Mouse (Mus musculus): ENCODE results near the gene Gpnmb. TPM values are rescaled to one million over a fixed set of nuclear protein-coding genes. Genes with fewer than 3 reads are reported as not detected.

Gene Gpnmb
- polyA plus RNA-seq, 1 experiment, result 0.88 TPM

DNA sequence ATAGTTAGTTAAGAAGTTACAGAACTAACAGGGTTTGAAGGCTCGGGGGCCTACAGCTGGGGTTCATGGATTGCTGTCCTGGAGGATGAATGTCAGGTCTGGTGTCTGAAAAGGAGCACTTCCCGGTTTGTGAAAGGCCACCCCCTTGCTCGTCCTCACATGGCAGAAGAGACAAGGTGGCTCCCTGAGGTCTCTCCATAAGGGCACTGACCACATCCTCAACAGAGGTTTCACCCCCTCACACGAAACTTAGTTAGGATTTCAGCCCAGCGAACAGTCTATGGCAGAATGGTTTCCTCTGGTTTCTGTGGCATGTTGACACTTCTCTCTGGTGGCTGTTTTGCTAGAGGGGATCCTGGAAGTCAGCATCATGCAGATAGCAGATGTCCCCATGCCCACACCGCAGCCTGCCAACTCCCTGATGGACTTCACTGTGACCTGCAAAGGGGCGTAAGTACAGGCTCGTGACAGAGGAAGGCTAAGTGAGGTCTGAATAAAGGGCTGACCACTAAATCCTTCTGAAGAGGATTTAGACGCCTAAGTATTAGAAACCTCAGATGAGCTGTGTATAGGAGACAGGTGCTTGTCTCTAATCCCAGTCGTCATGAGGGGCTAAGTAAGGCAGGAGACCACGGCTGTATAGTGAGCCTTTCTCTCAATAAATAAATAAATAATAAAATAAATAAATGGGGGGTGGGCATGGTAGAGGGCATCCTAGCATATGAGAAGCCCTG lies 14.5 kb downstream of the Gpnmb start:
- H3K79me3 ChIP-seq (ENCODE audit: low read depth), result no peaks in the 10 kb centered on the region
- H3K36me3 ChIP-seq (ENCODE audit: control insufficient read depth, insufficient read depth), result no peaks in the 10 kb centered on the region
- no peaks in the 10 kb centered on the region for H3K79me2 ChIP-seq (ENCODE audit: control insufficient read depth, insufficient read depth)
- peaks cover 4% of the 10 kb centered on the region for H3K27me3 ChIP-seq (ENCODE audit: control insufficient read depth, insufficient read depth, insufficient read length)
- H3ac ChIP-seq (ENCODE audit: control insufficient read depth, insufficient read length, low read depth), result no peak overlapping the region
- no peak overlapping the region for H3K4me3 ChIP-seq (ENCODE audit: insufficient read depth, poor library complexity, severe bottlenecking)
- TF ChIP-seq USF1 (IDR thresholded peaks at IDR 0.05; ENCODE audit: low read depth), result no peak
- TF ChIP-seq MYOD1 (IDR thresholded peaks at IDR 0.05; ENCODE audit: control insufficient read depth, insufficient read length, low read depth), result no peak
- no peak for TF ChIP-seq MYOG (IDR thresholded peaks at IDR 0.05; ENCODE audit: control insufficient read depth, extremely low read depth, insufficient read length)
- no peak for TF ChIP-seq CTCF (IDR thresholded peaks at IDR 0.05; ENCODE audit: control insufficient read depth, insufficient read depth, insufficient read length)
- TF ChIP-seq FOSL1 (IDR thresholded peaks at IDR 0.05; ENCODE audit: insufficient read depth, low read length, poor library complexity, severe bottlenecking), result no peak

DNA sequence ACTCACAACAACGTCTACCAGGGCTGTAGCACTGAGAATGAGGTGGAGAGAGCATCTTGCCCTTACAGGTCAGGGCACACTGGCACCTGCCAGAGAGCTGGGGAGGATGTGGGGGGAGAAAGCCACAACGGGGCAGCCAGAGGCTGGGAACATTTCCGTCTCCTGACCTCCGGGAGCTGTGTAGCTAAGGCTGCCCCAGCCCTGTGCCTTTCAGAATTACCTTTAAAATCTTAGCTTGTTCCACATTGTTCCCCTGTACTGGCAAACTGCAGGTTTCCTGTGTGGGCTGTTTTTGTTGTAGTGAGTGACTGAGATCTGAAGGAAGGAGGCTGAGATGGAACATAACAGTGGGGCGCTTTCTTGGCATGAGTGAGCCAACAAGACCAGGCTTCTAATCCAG lies 15.8 kb downstream of the Gpnmb start:
- Histone ChIP-seq H3K4me3 (ENCODE audit: insufficient read depth, poor library complexity, severe bottlenecking) (no peak overlapping the region), H3K27me3 (ENCODE audit: control insufficient read depth, insufficient read depth, insufficient read length) (peaks cover 4% of the 10 kb centered on the region), H3K79me2 (ENCODE audit: control insufficient read depth, insufficient read depth) (no peaks in the 10 kb centered on the region), H3K36me3 (ENCODE audit: control insufficient read depth, insufficient read depth) (no peaks in the 10 kb centered on the region), H3ac (ENCODE audit: control insufficient read depth, insufficient read length, low read depth) (no peak overlapping the region), H3K79me3 (ENCODE audit: low read depth) (no peaks in the 10 kb centered on the region)
- no peak for TF ChIP-seq CTCF (IDR thresholded peaks at IDR 0.05; ENCODE audit: control insufficient read depth, insufficient read depth, insufficient read length)

- no peak for TF ChIP-seq MAX (IDR thresholded peaks at IDR 0.05)
- TF ChIP-seq CTCF (IDR thresholded peaks at IDR 0.05; ENCODE audit: control insufficient read depth, insufficient read depth, insufficient read length), result no peak
- TF ChIP-seq USF1 (IDR thresholded peaks at IDR 0.05; ENCODE audit: low read depth), result no peak
- no peak for TF ChIP-seq FOSL1 (IDR thresholded peaks at IDR 0.05; ENCODE audit: insufficient read depth, low read length, poor library complexity, severe bottlenecking)
- TF ChIP-seq MYOD1 (IDR thresholded peaks at IDR 0.05; ENCODE audit: control insufficient read depth, insufficient read length, low read depth), result no peak
- no peak for TF ChIP-seq MYOG (IDR thresholded peaks at IDR 0.05; ENCODE audit: control insufficient read depth, extremely low read depth, insufficient read length)
- TF ChIP-seq CEBPB (IDR thresholded peaks at IDR 0.05; ENCODE audit: low read depth), result no peak
- no peaks in the 10 kb centered on the region for H3K36me3 ChIP-seq (ENCODE audit: control insufficient read depth, insufficient read depth)
These were observed 18.9 kb downstream of the Gpnmb start for GRCm38 (mm10) chr6:49055256-49055733.

DNA sequence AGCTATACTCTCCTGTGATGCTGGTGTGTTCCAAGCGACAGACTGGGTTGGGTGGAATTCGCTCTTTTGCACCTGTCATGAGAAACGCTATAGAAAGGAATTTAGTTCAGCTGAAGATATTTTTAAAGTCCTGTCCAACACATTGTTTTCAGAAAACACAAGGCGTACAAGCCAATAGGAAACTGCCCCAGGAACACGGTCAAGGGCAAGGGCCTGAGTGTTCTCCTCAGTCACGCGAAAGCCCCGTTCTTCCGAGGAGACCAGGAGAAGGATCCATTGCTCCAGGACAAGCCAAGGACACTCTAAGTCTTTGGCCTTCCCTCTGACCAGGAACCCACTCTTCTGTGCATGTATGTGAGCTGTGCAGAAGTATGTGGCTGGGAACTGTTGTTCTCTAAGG lies 19.7 kb downstream of the Gpnmb start:
- H3K27me3 ChIP-seq (ENCODE audit: control insufficient read depth, insufficient read depth, insufficient read length), result peaks cover 4% of the 10 kb centered on the region

More at GRCm38 (mm10) chr6:49055256-49055733, 18.9 kb downstream of the Gpnmb start:
- Histone ChIP-seq H3K79me3 (ENCODE audit: low read depth) (no peaks in the 10 kb centered on the region), H3ac (ENCODE audit: control insufficient read depth, insufficient read length, low read depth) (no peak overlapping the region), H3K79me2 (ENCODE audit: control insufficient read depth, insufficient read depth) (no peaks in the 10 kb centered on the region), H3K27me3 (ENCODE audit: control insufficient read depth, insufficient read depth, insufficient read length) (peaks cover 4% of the 10 kb centered on the region), H3K4me3 (ENCODE audit: insufficient read depth, poor library complexity, severe bottlenecking) (no peak overlapping the region)

DNA sequence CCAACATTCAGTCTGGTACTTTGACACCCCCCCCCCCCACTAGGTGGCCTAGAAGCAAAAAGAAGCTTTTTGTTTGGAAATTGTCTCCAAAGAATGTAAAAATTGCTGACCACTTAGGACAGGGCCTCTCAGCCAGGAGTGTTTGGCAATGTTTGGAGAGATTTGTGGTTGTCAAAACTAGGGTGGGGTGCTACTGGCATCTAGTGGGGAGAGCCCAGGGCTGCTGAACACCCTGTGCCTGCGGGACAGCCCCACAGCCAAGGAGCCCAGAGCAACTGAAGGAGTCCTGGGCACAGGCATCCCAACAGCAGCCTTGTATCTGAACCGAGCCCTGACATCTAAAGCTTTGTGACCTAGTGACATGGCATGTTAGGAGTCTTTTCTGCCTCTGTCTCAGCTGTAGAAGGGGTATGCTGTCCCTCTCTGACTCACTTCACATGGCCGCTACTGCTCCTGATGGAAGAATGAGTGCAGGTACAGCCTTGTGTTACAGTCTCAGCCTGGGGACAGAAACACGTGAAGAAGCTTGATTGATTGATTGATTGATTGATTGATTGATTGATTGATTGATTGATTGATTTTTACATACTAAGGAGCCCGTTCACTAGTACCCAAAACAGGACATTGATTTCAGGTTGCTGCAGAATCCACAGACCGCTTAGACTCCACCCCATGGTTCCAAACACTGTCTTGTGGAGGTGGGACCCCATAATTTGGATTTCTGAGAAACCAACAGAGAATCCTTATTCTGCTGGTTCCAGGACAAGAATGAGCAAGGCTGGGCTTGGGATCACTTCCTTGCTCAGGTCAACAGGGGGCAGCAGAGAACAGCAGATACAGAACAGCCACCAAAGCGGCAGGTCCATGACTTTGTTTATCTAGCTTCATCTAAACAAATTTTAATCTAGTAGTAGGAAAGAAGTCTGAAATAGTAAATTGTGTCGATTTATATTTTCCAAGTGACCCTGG lies 21.0 kb downstream of the Gpnmb start:
- H3K36me3 ChIP-seq (ENCODE audit: control insufficient read depth, insufficient read depth), result no peaks in the 10 kb centered on the region
- no peaks in the 10 kb centered on the region for H3K79me2 ChIP-seq (ENCODE audit: control insufficient read depth, insufficient read depth)
- no peak overlapping the region for H3K4me3 ChIP-seq (ENCODE audit: insufficient read depth, poor library complexity, severe bottlenecking)
- H3K27me3 ChIP-seq (ENCODE audit: control insufficient read depth, insufficient read depth, insufficient read length), result peaks cover 4% of the 10 kb centered on the region
- H3ac ChIP-seq (ENCODE audit: control insufficient read depth, insufficient read length, low read depth), result no peak overlapping the region
- no peak for TF ChIP-seq MYOD1 (IDR thresholded peaks at IDR 0.05; ENCODE audit: control insufficient read depth, insufficient read length, low read depth)
- TF ChIP-seq MYOG (IDR thresholded peaks at IDR 0.05; ENCODE audit: control insufficient read depth, extremely low read depth, insufficient read length), result no peak
- peak; percentile 47 for TF ChIP-seq CTCF (IDR thresholded peaks at IDR 0.05; ENCODE audit: control insufficient read depth, insufficient read depth, insufficient read length)
- no peaks in the 10 kb centered on the region for H3K79me3 ChIP-seq (ENCODE audit: low read depth)

More for the DNA sequence above, 19.7 kb downstream of the Gpnmb start:
- Histone ChIP-seq H3K79me2 (ENCODE audit: control insufficient read depth, insufficient read depth) (no peaks in the 10 kb centered on the region), H3K79me3 (ENCODE audit: low read depth) (no peaks in the 10 kb centered on the region), H3ac (ENCODE audit: control insufficient read depth, insufficient read length, low read depth) (no peak overlapping the region), H3K4me3 (ENCODE audit: insufficient read depth, poor library complexity, severe bottlenecking) (no peak overlapping the region), H3K36me3 (ENCODE audit: control insufficient read depth, insufficient read depth) (no peaks in the 10 kb centered on the region)
- no peak for TF ChIP-seq MAX (IDR thresholded peaks at IDR 0.05)
- no peak for TF ChIP-seq USF1 (IDR thresholded peaks at IDR 0.05; ENCODE audit: low read depth)
- no peak for TF ChIP-seq CEBPB (IDR thresholded peaks at IDR 0.05; ENCODE audit: low read depth)
- no peak for TF ChIP-seq CTCF (IDR thresholded peaks at IDR 0.05; ENCODE audit: control insufficient read depth, insufficient read depth, insufficient read length)
- no peak for TF ChIP-seq MYOG (IDR thresholded peaks at IDR 0.05; ENCODE audit: control insufficient read depth, extremely low read depth, insufficient read length)
- no peak for TF ChIP-seq FOSL1 (IDR thresholded peaks at IDR 0.05; ENCODE audit: insufficient read depth, low read length, poor library complexity, severe bottlenecking)
- no peak for TF ChIP-seq MYOD1 (IDR thresholded peaks at IDR 0.05; ENCODE audit: control insufficient read depth, insufficient read length, low read depth)

Measured in C2C12 (cell line).